Mouse (Mus musculus) adrenal gland, postnatal 36 days (tissue): ENCODE measurements around the gene Cenpc1. TPM values are rescaled to one million over a fixed set of nuclear protein-coding genes. Genes with fewer than 3 reads are reported as not detected.
A peak's percentile ranks its signal among the peaks of the same experiment; 100 is the strongest.

Experiments used
- DNase-seq, 2 experiments: peaks; one replicate each; pipeline ENCODE4 v3.0.0; 2021; ENCODE audit warnings: mixed read lengths in 1 of 2
- long read RNA-seq, 2 experiments: library from polyadenylated mRNA; stranded (forward); transcript quantifications; one replicate each; pipeline ENCODE4 v2.0.0; 2021; ENCODE audit warnings: borderline sequencing depth in 2 of 2
- total RNA-seq, 2 experiments: library from RNA; stranded (reverse); gene quantifications; 2 replicates each; pipeline ENCODE4 v1.2.3; 2021

Cenpc1 gene
- 10 to 100 TPM; 14.7 to 15.0 TPM for total RNA-seq
- long read RNA-seq, experiment 1, partial matches to known transcripts: 2 of 9 reads
- long read RNA-seq, experiment 1, other reads (novel, unspliced or antisense): 5 of 9 reads
- long read RNA-seq, experiment 2, partial matches to known transcripts: 0 of 1 reads
- long read RNA-seq, experiment 2, other reads (novel, unspliced or antisense): 1 of 1 reads

DNA sequence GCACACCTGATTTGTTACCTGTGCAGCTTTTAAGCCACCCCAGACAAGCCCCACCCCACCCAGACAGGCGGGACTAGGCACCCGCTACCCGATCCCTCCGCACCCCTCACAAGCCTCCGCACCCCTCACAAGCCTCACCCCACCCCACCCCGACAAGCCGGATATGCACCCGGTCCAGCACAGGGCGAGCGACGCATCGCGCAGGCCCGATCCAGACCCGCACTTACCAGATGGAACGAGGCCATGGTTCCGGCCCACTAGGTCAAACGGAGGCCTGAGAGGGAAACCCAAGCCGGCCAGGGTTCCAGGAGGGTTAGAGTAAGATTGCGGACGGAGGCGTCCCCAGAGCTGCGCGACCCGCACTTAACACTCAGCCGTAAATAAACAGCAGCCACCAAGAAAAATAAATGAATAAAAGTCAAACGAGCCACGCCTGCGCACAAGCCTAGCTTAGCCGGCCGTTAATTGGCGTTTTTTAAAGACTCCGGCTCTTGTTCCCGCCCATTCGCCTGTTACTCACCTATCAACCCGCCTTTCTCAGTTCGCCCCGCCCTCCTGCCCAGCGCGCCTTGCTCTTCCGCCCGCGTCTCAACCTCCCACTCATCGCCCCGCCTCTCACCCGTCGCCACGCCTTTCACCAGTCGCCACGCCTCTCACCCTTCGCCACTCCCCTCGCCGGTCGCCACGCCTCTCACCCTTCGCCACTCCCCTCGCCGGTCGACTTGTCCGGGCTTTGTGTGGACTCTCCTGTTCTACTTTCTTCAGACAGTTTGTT, at the start of gene Cenpc1:
Gene Cenpc1 (minus strand): TSS at position 483 of the 775 bp plus-strand sequence.
- DNase-seq: peak; percentile 98 to 99

DNA sequence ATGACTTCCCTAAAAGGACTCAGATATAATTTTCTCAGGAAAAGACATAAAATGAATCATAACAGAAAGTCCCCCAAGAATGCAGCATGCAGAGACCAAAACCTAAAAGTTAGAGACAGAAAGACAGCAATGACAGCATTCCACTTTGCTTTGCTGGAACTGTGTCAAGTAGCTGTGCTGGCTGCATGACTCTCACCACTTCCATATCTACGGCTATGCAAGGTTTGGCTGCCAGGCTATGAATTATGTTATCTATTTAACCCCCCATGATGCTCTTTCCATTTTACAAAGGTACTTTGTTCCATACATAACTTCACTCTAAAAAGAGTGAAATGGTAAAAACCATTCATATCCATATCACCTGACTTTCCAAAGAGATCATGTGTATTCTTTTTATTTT, 48.6 kb upstream of the Cenpc1 start:
- DNase-seq: peak; percentile 8 to 16

DNA sequence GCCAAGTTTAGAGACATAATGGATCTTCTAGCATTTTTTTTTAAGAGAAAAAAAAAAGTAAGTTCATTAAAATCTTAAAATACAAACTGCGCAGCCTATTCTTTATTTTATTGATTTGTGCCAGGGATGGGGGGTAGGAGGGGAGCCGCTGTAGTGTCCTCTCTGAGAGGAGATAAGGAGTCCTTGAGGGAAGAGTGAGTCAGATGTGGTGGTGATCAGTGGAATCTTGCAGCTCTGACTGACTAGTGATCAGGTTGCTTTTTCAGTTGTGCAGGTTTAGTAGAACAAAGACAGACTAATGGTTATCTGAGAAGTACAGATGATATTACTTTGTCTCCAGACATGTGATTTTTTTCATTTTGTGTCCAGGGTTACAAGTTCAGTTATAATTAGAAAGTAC, 47.7 kb upstream of the Cenpc1 start:
- peak; percentile 24 to 37 for DNase-seq

GRCm38 (mm10) chr5:86111074-86111473, 45.7 kb upstream of the Cenpc1 start:
- no peak for DNase-seq

- no peak for DNase-seq
These were observed 41.2 kb upstream of the Cenpc1 start for GRCm38 (mm10) chr5:86106610-86107009.

- DNase-seq: no peak
These were observed 36.8 kb upstream of the Cenpc1 start for GRCm38 (mm10) chr5:86102176-86102575.

GRCm38 (mm10) chr5:86100621-86101020, 35.2 kb upstream of the Cenpc1 start:
- no peak for DNase-seq

DNA sequence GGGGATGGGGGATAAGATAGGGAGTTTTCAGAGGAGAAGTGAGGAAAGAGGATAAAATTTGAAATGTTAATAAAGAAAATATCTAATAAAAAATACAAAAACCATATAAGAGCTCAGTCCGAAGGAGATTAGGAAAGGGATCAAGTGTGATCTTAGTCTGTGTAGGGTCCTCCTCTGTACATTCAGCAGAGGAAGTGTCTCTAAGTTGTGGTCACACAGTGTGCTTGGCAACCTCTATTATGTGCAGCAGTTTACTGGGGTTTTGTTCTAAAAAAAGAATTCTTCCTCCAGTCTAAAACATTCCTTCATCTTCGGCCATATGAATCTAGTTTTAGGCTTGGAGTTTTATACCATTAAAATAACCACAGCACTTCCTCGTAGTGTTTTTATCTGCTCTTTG, 33.6 kb upstream of the Cenpc1 start:
- DNase-seq: no peak

- no peak for DNase-seq
These were observed 29.4 kb upstream of the Cenpc1 start for GRCm38 (mm10) chr5:86094754-86095153.

DNA sequence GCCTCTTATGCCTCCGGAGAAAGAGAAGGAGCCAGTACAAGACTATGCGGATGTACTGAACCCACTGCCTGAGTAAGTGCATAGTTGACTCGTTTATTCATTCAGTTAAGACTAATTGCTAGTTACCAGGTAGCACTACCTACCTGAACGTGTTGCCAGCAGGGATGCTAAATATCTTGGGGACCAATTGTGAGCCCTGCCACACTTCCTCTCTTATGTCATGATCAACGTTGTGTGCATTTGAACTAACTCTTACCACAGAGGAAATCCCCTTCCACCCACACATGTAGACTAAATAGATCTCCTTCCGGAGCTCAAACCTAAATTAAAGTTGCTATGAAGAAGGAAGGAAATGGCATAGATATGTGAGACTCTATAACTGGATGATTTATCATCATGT, 21.4 kb upstream of the Cenpc1 start:
- no peak for DNase-seq

DNA sequence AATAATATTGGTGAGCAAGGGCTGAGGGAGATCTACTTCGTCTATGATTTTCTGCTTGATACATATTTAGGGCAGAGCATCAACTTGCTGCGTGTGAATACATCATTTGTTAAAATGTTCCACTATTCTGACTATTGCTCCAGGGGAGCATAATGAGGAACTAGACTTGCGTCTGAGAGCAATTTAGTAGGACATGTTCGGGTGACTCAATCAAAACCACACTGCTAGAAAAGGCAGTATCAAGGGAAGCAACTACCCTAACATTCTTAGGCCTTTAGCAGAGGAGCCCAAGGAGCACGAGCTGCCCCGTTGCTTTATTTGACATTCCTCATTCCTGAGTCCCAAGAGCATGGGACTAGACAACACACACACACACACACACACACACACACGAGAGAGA, 19.6 kb upstream of the Cenpc1 start:
- DNase-seq: no peak

GRCm38 (mm10) chr5:86083987-86084386, 18.6 kb upstream of the Cenpc1 start:
- DNase-seq: no peak

- DNase-seq: no peak
These were observed 13.4 kb upstream of the Cenpc1 start for GRCm38 (mm10) chr5:86078720-86079334.

DNA sequence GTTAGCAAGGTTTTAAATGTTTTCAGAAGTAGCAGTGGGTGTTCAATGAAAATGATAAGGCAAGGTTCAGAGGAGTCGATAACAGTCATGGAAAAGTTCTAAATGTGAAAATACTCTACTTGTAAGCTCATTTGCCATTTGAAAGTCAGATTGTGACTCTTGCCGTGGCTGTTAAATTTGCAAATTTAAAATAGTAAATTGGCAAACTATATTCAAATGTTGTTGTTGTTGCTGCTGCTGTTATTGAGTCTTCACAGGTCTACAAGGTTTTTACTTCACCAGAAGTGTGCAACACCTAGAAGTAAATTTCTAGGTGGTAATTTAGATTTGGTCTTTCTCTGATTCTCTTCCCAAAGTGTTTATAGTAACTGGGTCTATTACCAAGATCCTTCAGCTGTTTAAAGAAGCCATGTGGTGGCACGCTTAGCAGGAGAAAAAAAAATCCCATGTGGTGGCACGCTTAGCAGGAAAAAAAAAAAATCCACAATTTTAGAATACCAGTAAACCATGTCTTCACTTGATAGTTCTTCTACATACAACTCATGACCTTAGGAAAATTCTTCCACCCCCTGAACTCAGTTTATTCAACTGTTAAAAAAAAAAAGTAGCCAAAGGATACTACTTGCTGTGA, 7.5 kb upstream of the Cenpc1 start:
- DNase-seq: no peak

DNA sequence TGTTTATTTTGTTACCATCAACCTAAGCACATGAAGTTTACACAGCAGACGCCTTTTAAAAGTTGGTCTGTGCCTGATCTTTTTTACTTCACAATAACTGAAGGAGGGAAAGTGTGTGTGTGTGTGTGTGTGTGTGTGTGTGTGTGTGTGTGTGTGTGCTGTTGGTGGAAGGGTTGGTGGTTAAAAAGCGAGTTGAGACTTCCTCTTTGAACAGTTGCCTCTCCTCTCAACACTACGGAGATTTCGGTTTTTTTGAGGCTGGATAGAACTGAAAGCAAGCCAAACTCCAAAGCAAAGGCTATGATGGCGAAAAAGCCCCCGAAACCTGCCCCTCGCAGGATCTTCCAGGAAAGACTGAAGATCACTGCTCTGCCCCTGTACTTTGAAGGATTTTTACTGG, 6.2 kb upstream of the Cenpc1 start, which contains the start of gene Stap1:
Gene Stap1 (plus strand): TSS at position 209 of the 400 bp plus-strand sequence.
- DNase-seq: peak in 1 of 2 experiments; percentile 5

GRCm38 (mm10) chr5:86069121-86069520, 3.7 kb upstream of the Cenpc1 start:
- DNase-seq: no peak

- DNase-seq: peak; percentile 4 to 21
These were observed 3.1 kb upstream of the Cenpc1 start for GRCm38 (mm10) chr5:86068451-86068850.

DNA sequence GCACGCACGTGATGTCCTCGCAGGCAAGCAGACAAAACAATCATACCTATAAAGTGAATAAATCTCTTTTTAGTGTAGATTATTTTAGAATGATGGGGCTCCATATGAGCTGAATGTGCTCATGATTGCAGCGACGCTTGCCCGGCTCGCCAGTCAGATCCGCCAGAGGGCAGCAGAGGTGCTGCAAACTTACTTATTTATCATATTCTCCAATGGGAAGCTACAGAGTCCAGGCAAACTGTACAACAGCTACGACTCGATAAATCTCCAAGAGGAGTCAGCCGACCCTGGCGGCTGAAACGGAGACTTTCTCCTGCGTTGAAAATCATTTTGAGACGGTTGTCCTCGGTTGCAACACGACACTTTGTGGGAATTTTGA, 1.2 kb upstream of the Cenpc1 start:
- DNase-seq: peak; percentile 89 to 92

DNA sequence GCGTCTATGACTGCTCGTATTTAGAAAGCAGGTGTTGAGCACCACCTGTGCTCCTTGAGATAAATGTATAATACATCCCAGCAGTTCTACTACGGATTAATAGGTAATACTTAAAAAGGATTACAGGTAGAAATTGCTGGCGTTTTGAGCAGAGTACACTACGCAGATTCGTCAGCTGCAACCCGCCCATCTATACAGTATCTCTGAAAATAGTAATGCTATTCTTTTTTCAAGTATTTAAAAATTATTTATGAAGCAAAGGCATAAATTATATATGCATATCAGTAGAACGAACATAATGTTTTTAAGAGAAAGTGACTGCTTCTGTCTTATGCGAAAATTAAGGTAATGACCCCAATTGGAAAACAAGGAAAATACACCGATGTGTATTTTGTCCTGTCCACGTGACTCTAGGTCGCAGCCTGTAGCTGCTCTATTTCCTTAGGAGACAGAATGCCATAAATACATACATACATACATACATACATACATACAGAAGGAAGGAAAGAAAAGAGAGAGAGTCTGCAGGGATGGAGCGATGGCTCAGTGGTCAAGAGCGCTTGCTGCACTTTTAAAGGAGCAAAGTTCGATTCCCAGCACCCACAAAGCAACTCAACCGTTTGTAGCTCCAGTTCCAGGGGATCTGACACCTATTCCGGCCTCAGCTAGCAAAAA, 630 bp upstream of the Cenpc1 start:
- DNase-seq: no peak

DNA sequence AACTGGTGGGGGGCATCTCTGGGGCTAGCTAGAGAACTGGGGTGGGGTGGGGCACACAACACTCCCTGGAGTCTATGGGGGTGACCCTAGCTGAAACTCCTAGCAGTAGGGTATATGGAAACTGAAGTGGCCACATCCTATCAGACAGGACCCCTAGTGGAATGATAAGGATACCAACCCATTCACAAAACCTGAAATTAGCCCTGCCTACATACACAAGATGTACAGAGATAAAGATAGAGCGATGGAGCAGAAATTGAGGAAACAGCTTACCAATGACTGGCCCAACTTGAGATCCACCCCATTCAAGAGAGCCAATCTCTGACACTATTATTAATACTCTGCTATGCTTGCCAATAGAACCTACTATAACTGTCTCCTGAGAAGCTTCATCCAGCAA, 1.9 kb downstream of the Cenpc1 start:
- DNase-seq: no peak

DNA sequence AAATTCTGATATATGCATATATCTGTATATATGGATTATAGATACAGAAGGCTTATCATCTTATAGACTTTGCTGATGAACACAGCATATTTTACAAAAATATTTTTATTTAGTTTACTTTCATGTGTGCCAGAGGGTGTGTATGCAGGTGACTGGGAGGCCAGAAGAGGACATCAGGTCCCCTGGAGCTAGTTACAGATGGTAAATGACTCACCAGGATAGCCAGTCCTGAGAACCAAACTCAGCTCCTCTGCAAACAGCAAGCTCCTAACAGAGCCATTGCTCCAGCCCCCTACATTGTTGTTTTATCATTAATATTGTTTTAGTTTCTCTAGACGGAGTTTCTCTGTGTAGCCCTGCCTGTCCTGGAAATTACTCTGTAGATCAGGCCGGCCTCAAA, 35.6 kb downstream of the Cenpc1 start:
- no peak for DNase-seq
